Mouse (Mus musculus) kidney, postnatal 0 days (tissue): ENCODE data around the gene Rmdn3. TPM values are rescaled to one million over a fixed set of nuclear protein-coding genes. Genes with fewer than 3 reads are reported as not detected.

Source experiments
- ATAC-seq: fragments of 200-750 bp; cut with Nextera tagmentation; replicated peaks from 2 replicates; pipeline ENCODE4 v1.8.0; 2017; ENCODE audit warnings: low read depth, moderate number of reproducible peaks, moderate TSS enrichment, moderate library complexity; ENCODE audit not compliant: low FRiP score
- DNase-seq: peaks from one replicate; pipeline ENCODE4 v3.0.0-alpha.2; 2016; ENCODE audit warnings: low spot score
- H3K27ac ChIP-seq: fragments of 300-500 bp; sonication (generic); 2 replicates; pipeline ENCODE4 v1.5.1; 2014; ENCODE audit warnings: mild to moderate bottlenecking
- H3K27me3 ChIP-seq: fragments of 300-500 bp; sonication (generic); 2 replicates; pipeline ENCODE4 v1.6.1; 2014; ENCODE audit warnings: low read length, mixed read lengths; ENCODE audit not compliant: insufficient read depth
- H3K36me3 ChIP-seq: fragments of 300-500 bp; sonication (generic); 2 replicates; pipeline ENCODE4 v1.6.1; 2014; ENCODE audit warnings: low read length, mixed read lengths; ENCODE audit not compliant: insufficient read depth
- H3K4me1 ChIP-seq: fragments of 300-500 bp; sonication (generic); replicated peaks from 2 replicates; pipeline ENCODE4 v1.6.1; 2014; ENCODE audit warnings: antibody characterized with exemption, low read length, mixed read lengths; ENCODE audit not compliant: insufficient read depth
- H3K4me2 ChIP-seq: fragments of 300-500 bp; sonication (generic); 2 replicates; pipeline ENCODE4 v1.6.1; 2014; ENCODE audit warnings: mild to moderate bottlenecking, low read length, moderate library complexity, mixed read lengths
- H3K4me3 ChIP-seq: fragments of 300-500 bp; sonication (generic); replicated peaks from 2 replicates; pipeline ENCODE4 v1.5.1; 2014; ENCODE audit warnings: low read depth, low read length
- H3K9ac ChIP-seq: fragments of 300-500 bp; sonication (generic); 2 replicates; pipeline ENCODE4 v1.6.1; 2014; ENCODE audit warnings: low read depth, low read length
- H3K9me3 ChIP-seq: fragments of 300-500 bp; sonication (generic); replicated peaks from 2 replicates; pipeline ENCODE4 v1.6.1; 2016; ENCODE audit warnings: low read length, inconsistent platforms, mixed read lengths
- CTCF ChIP-seq: IDR thresholded peaks from 2 replicates; pipeline ENCODE4 v1.5.1; 2016; ENCODE audit warnings: antibody characterized with exemption, low read depth, mild to moderate bottlenecking, moderate library complexity
- WGBS: fragments of 180-500 bp; shearing (Covaris S2); extraction: QIAGEN DNeasy Blood & Tissue Kit; methylation state at CpG from one replicate; pipeline ENCODE4 v1.1.7; 2014; 5-methylcytosine and 5-hydroxymethylcytosine counted together
- polyA plus RNA-seq: library from polyadenylated mRNA; unstranded; fragments of >200 nt; fragmentation: Nextera tagmentation; extraction: Ambion mirVana; gene quantifications from 2 replicates; pipeline ENCODE4 v1.2.1, GENCODE M21; 2015

Gene Rmdn3
- 35.0 and 36.2 TPM in 2 replicates for polyA plus RNA-seq

- H3K27me3 ChIP-seq, result no peaks in the 10 kb centered on the region
- TF ChIP-seq CTCF, result no peak; the same call in 1 of the 2 replicates
- peak within 1 kb of the TSS; percentile 72 for H3K27ac ChIP-seq
- no peaks in the 10 kb centered on the region for H3K9me3 ChIP-seq
- ATAC-seq (peak; percentile 89), DNase-seq (peak; percentile 95)
- under 1% methylated on average over 57 of the region's 57 CpGs for WGBS
- peak within 1 kb of the TSS; percentile 80 for H3K4me3 ChIP-seq
- H3K4me2 ChIP-seq, result peak within 1 kb of the TSS; percentile 88
- H3K9ac ChIP-seq, result peak within 1 kb of the TSS; percentile 89
- H3K4me1 ChIP-seq, result peaks cover 11% of the 10 kb centered on the region; the same call in 1 of the 2 replicates
- peaks cover 10% of the 10 kb centered on the region; the same call in 1 of the 2 replicates for H3K36me3 ChIP-seq
These were observed at the start of gene Rmdn3 for GRCm38 (mm10) chr2:119156681-119157572. Gene Rmdn3, minus strand, starts transcription at chr2:119157034.

GRCm38 (mm10) chr2:119203871-119204460 is 47.1 kb upstream of the Rmdn3 start:
- WGBS, result 39% methylated on average over 4 of the region's 4 CpGs
- no peak for TF ChIP-seq CTCF
- DNase-seq (peak; percentile 8), ATAC-seq (no peak)
- Histone ChIP-seq H3K27ac (peak overlapping the region; percentile 9; the same call in 1 of the 2 replicates), H3K27me3 (no peaks in the 10 kb centered on the region), H3K9me3 (no peaks in the 10 kb centered on the region), H3K4me3 (no peak overlapping the region), H3K4me2 (no peak overlapping the region), H3K36me3 (no peaks in the 10 kb centered on the region), H3K9ac (no peak overlapping the region), H3K4me1 (no peaks in the 10 kb centered on the region; the same call in 1 of the 2 replicates)

- no peak; the same call in 1 of the 2 replicates for ATAC-seq
- peak; percentile 69 for DNase-seq
- Histone ChIP-seq H3K27ac (no peak overlapping the region), H3K4me2 (no peak overlapping the region), H3K27me3 (no peaks in the 10 kb centered on the region), H3K9me3 (no peaks in the 10 kb centered on the region), H3K4me1 (no peaks in the 10 kb centered on the region; the same call in 1 of the 2 replicates), H3K4me3 (no peak overlapping the region), H3K9ac (no peak overlapping the region), H3K36me3 (no peaks in the 10 kb centered on the region)
- 15% methylated on average over 5 of the region's 5 CpGs for WGBS
- TF ChIP-seq CTCF, result no peak
These were observed 46.1 kb upstream of the Rmdn3 start for GRCm38 (mm10) chr2:119202914-119203453.

GRCm38 (mm10) chr2:119198934-119199333 is 42.1 kb upstream of the Rmdn3 start:
- no peak overlapping the region for H3K9ac ChIP-seq
- H3K9me3 ChIP-seq, result no peaks in the 10 kb centered on the region
- no peak for TF ChIP-seq CTCF
- H3K4me3 ChIP-seq, result no peak overlapping the region
- H3K27ac ChIP-seq, result no peak overlapping the region
- no peak for ATAC-seq
- 66% methylated on average over 3 of the region's 3 CpGs for WGBS
- H3K4me2 ChIP-seq, result no peak overlapping the region
- peaks cover 5% of the 10 kb centered on the region; the same call in 1 of the 2 replicates for H3K4me1 ChIP-seq
- no peaks in the 10 kb centered on the region for H3K36me3 ChIP-seq
- DNase-seq, result no peak
- H3K27me3 ChIP-seq, result no peaks in the 10 kb centered on the region

GRCm38 (mm10) chr2:119198049-119198448 is 41.2 kb upstream of the Rmdn3 start:
- WGBS, result 26% methylated on average over 1 of the region's 1 CpGs

GRCm38 (mm10) chr2:119197493-119197892 is 40.7 kb upstream of the Rmdn3 start:
- Histone ChIP-seq H3K9ac (no peak overlapping the region), H3K4me3 (no peak overlapping the region), H3K4me1 (peaks cover 5% of the 10 kb centered on the region; the same call in 1 of the 2 replicates), H3K4me2 (no peak overlapping the region), H3K27me3 (no peaks in the 10 kb centered on the region), H3K27ac (no peak overlapping the region), H3K36me3 (no peaks in the 10 kb centered on the region), H3K9me3 (no peaks in the 10 kb centered on the region)
- ATAC-seq (no peak), DNase-seq (no peak)
- 92% methylated on average over 1 of the region's 1 CpGs for WGBS
- TF ChIP-seq CTCF, result no peak

More at GRCm38 (mm10) chr2:119198049-119198448, 41.2 kb upstream of the Rmdn3 start:
- DNase-seq (no peak), ATAC-seq (no peak)
- Histone ChIP-seq H3K9me3 (no peaks in the 10 kb centered on the region), H3K9ac (no peak overlapping the region), H3K36me3 (no peaks in the 10 kb centered on the region), H3K4me2 (no peak overlapping the region), H3K27me3 (no peaks in the 10 kb centered on the region), H3K4me3 (no peak overlapping the region), H3K27ac (no peak overlapping the region), H3K4me1 (peaks cover 5% of the 10 kb centered on the region; the same call in 1 of the 2 replicates)
- no peak for TF ChIP-seq CTCF
